Mouse (Mus musculus) adrenal gland, postnatal 14 days (tissue): ENCODE measurements around the gene Acy3. TPM values are rescaled to one million over a fixed set of nuclear protein-coding genes. Genes with fewer than 3 reads are reported as not detected.

Source experiments
- total RNA-seq: library from RNA; stranded (reverse); gene quantifications from 2 replicates; pipeline ENCODE4 v1.2.3, GENCODE M21; 2021

Acy3 gene
- total RNA-seq, 1 experiment from 2014 or later: 31.1 TPM

Other genes with a start within 250 kb of the Acy3 start
- 63.2 and 63.9 TPM in 2 replicates for gene Kmt5b, start 219.1 kb upstream of the Acy3 start, total RNA-seq
- 52.0 and 82.2 TPM in 2 replicates for gene Chka, start 134.8 kb upstream of the Acy3 start, total RNA-seq
- gene Tcirg1, start 79.4 kb upstream of the Acy3 start, total RNA-seq: 44.3 and 48.8 TPM in 2 replicates
- 440 and 447 TPM in 2 replicates for gene Ndufs8, start 73.8 kb upstream of the Acy3 start, total RNA-seq
- gene Aldh3b1, start 56.8 kb upstream of the Acy3 start, total RNA-seq: 57.8 and 73.4 TPM in 2 replicates
- gene Unc93b1, start 51.4 kb upstream of the Acy3 start, total RNA-seq: 35.4 and 48.9 TPM in 2 replicates
- 0.41 and 0.44 TPM in 2 replicates for gene Aldh3b3, start 27.9 kb upstream of the Acy3 start, total RNA-seq
- 7.6 and 11.6 TPM in 2 replicates for gene Aldh3b2, start 14.2 kb upstream of the Acy3 start, total RNA-seq
- gene Tbx10, start 6.2 kb downstream of the Acy3 start, total RNA-seq: not detected in 2 replicates
- 41.1 and 49.2 TPM in 2 replicates for gene Nudt8, start 14.0 kb downstream of the Acy3 start, total RNA-seq
- 0.89 and 1.7 TPM in 2 replicates for gene Gm49405, start 14.1 kb downstream of the Acy3 start, total RNA-seq
- 1.6 and 2.8 TPM in 2 replicates for gene Doc2g, start 16.7 kb downstream of the Acy3 start, total RNA-seq
- 604 and 685 TPM in 2 replicates for gene Ndufv1, start 26.2 kb downstream of the Acy3 start, total RNA-seq
- gene Gstp1, start 51.4 kb downstream of the Acy3 start, total RNA-seq: 289 and 329 TPM in 2 replicates
- gene Gstp2, start 59.5 kb downstream of the Acy3 start, total RNA-seq: 62.4 and 76.7 TPM in 2 replicates
- gene Gstp3, start 73.0 kb downstream of the Acy3 start, total RNA-seq: 4.5 and 58.0 TPM in 2 replicates
- not detected in 2 replicates for gene Cabp2, start 95.0 kb downstream of the Acy3 start, total RNA-seq
- gene Cdk2ap2, start 110.6 kb downstream of the Acy3 start, total RNA-seq: 78.4 and 97.1 TPM in 2 replicates
- 95.1 and 116 TPM in 2 replicates for gene Pitpnm1, start 113.4 kb downstream of the Acy3 start, total RNA-seq
- 81.3 and 94.1 TPM in 2 replicates for gene Aip, start 139.3 kb downstream of the Acy3 start, total RNA-seq
- gene Gpr152, start 153.2 kb downstream of the Acy3 start, total RNA-seq: 0.08 TPM in 1 of 2 replicates, not detected in the other
- 1.7 and 2.4 TPM in 2 replicates for gene Cabp4, start 157.5 kb downstream of the Acy3 start, total RNA-seq
- 183 and 193 TPM in 2 replicates for gene Coro1b, start 162.0 kb downstream of the Acy3 start, total RNA-seq
- gene Ptprcap, start 167.0 kb downstream of the Acy3 start, total RNA-seq: 4.4 and 27.5 TPM in 2 replicates
- 29.1 and 34.4 TPM in 2 replicates for gene Rps6kb2, start 176.8 kb downstream of the Acy3 start, total RNA-seq
- 2.6 and 4.1 TPM in 2 replicates for gene Carns1, start 188.9 kb downstream of the Acy3 start, total RNA-seq
- 1.9 and 15.1 TPM in 2 replicates for gene Tbc1d10c, start 204.7 kb downstream of the Acy3 start, total RNA-seq
- gene Ppp1ca, start 205.5 kb downstream of the Acy3 start, total RNA-seq: 369 and 402 TPM in 2 replicates
- 8.2 and 10.7 TPM in 2 replicates for gene Rad9a, start 215.1 kb downstream of the Acy3 start, total RNA-seq
- gene Clcf1, start 227.7 kb downstream of the Acy3 start, total RNA-seq: 10.8 and 16.3 TPM in 2 replicates
- gene AC109138.7, start 227.8 kb downstream of the Acy3 start, total RNA-seq: not detected in 2 replicates
- gene Pold4, start 245.3 kb downstream of the Acy3 start, total RNA-seq: 43.3 and 57.9 TPM in 2 replicates